Mouse (Mus musculus) adrenal gland, postnatal 4 days (tissue): Measurements from ENCODE around the gene Zfp536. TPM values are rescaled to one million over a fixed set of nuclear protein-coding genes. Genes with fewer than 3 reads are reported as not detected.
"Not testable (repeated sequence)": the region's sequence is repeated elsewhere in the genome, so short reads cannot be mapped to it uniquely, and the experiment has no call there.

Experiments used
- DNase-seq, 2 experiments: peaks; one replicate each; pipeline ENCODE4 v3.0.0; 2021 to 2022; ENCODE audit warnings: low spot score in 2 of 2, mixed read lengths in 2 of 2
- total RNA-seq, 2 experiments: library from RNA; stranded (reverse); gene quantifications; 2 replicates each; pipeline ENCODE4 v1.2.3; 2021

Zfp536 gene
- total RNA-seq, 2 experiments from 2014 or later, result 10.3 TPM

GRCm38 (mm10) chr7:37768310-37768940 is 5.0 kb downstream of the Zfp536 start:
- no peak for DNase-seq

GRCm38 (mm10) chr7:37758886-37759285 is 14.6 kb downstream of the Zfp536 start:
- DNase-seq, result no peak

- no peak for DNase-seq
These were observed 20.4 kb downstream of the Zfp536 start for GRCm38 (mm10) chr7:37753024-37753423.

DNA sequence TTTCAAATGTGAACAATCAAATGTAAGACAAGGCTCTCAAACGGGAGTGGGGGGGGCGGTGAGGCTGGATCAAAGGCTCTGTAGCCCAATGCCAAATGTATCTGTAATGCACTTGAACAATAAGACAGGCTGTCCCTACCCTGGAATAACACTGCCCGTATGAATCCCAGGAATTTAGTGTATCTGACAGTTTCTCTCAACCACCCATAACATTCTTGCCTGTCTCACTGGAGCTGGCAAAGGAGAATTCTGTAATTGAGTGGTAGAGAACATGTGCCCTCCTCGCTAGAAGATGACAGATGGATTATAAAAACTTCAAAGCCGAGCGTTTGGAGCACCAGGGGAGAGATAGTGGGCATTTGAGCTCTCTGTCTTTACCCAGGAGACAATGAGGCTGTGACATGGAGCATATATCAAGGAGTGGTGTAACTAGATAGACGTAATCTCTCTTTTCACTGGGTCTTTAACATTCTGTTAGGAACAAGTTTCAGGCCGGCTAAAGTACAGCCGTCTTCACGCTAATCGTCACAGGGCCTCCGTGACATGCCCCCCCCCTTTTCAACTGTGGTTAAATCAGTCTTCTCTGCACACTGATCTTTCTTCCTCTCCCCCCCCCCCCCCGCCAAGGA is 27.2 kb downstream of the Zfp536 start:
- DNase-seq, result no peak

- DNase-seq, result no peak
These were observed 30.1 kb downstream of the Zfp536 start for GRCm38 (mm10) chr7:37743350-37743749.

GRCm38 (mm10) chr7:37737191-37737590 is 36.2 kb downstream of the Zfp536 start:
- DNase-seq, result no peak

- DNase-seq, result no peak
These were observed 37.1 kb downstream of the Zfp536 start for GRCm38 (mm10) chr7:37736413-37736720.

- DNase-seq, result no peak
These were observed 37.6 kb downstream of the Zfp536 start for GRCm38 (mm10) chr7:37735707-37736412.

DNA sequence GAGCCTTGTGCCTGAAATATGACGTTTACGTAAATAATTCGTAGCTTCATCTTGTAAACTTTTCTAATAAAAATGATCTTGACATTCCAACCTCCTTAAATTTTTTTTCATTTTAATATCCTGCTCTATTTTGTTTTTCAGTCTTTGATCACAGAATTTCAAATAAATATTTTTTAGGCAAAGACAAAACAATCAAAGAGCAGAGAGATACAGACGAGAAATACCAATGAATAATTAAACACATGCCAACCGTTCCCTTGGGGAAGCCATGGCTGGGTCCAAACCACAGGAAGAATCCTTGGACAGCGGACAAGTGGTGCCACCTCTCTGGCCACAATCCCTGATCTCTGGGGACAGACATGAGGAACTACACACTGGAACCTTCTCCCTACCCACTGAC is 38.3 kb downstream of the Zfp536 start:
- DNase-seq, result no peak

DNA sequence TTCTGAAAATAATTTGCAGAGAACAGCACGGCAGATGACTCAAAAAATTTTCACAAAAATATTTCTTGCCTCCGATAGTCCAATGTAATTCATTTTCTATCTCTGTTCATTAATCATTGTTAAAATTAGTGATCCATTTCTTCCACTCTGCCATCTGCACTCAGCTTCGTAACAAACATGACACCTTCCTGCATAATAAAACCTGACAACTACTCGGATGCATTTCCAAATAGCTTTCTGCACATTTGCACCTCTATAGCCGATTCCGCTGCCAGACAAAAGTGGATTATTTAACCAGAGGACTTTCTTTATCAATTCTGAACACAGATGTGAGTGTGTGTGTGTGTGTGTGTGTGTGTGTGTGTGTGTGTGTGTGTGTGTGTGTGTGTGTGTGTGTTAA is 38.9 kb downstream of the Zfp536 start:
- DNase-seq, result no peak

DNA sequence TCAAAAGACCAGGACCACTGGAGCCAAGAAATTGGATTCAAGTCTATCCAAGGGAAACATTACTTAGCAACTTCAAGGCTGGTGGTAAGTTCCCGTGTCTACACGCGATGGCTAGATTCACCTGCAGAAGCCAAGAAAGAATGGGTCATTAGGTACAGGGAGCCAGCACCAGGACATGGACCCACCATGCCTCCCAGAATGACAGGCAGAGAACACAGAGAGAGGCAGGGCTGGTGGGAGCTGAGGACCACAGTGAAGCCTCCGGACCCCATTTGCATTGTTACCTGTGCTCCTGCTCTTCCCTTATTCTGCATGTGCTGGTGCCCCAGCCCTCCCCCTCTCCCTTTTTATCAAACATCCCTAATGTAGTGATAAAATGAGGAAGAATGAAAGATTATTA is 39.4 kb downstream of the Zfp536 start:
- DNase-seq, result no peak

DNA sequence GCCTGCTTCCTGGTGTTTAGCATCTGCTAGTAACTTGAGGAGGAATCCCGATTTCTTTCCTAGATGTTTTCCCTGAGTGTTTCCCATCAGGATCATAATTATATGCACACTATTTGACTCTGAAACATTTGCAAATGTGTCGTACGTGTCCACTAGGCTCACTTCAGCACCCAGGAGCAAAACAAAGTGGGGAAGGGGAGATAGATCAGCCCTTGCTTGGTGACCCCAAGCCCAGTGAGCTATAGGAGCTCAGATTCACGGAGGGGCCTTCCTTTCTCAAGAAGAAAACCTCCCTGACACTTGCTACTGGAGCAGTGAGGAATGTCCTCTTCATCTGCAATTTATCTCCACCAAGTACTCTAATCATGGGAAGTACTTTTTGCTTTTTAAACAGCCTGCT is 40.7 kb downstream of the Zfp536 start:
- no peak for DNase-seq

DNA sequence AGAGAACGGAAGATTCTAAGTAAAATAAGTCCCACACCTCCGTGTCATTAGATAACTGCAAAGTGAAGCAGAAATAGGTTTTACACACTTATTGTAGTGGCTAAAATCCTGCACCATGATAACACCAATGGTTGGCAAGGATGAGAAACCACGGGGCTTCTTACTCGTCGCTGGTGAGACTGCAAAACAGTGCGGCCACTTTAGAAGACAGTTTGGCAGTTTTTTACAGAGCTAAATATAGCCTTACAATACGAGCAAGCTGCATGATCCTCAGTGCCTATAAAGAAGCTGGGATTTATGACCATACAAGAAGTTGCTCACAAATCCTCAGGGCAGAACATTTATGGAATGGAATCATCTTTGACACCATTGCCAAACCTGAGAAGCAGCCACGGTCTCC is 45.7 kb downstream of the Zfp536 start:
- DNase-seq, result no peak

GRCm38 (mm10) chr7:37724002-37724790 is 49.2 kb downstream of the Zfp536 start:
- no peak for DNase-seq

DNA sequence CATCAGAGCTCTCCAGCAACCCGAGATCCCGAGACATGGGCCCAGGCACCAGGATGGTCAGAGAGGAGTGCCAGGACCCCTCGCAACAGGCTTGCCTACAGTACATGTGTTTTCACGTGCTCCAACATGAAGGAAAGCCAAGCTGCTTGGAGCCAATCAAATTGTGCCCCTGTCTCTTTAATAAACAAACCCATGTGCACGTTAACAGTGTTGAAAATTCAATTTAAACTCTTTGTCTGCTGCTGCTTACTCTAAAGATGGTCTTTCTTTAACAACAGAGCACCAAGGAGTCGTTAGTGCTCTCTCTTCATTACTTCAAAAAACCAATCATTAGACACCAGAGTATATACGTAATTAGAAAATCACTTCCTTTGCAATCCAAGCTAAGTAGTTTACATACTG is 50.2 kb downstream of the Zfp536 start:
- no peak for DNase-seq

DNA sequence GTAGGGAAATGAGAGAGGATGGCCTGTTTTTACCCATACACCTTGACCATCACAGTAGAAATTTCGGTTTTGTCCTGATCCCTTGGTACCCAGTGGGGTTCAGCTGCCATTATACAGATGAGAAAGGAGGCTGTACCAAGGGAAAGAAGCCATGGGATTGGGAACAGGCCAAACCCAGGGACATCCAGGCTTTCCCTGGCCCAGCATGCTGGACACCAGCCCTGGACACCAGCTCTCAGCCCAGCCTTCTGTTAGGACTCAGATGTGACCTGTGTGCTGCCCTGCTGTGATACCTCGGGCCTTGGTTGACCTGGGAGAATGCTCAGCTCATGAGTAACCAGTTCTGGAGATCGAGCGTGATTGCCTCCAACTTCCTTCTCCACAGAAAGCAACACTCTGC is 51.8 kb downstream of the Zfp536 start:
- no peak for DNase-seq

GRCm38 (mm10) chr7:37718671-37719402 is 54.6 kb downstream of the Zfp536 start:
- no peak for DNase-seq

GRCm38 (mm10) chr7:37717071-37717470 is 56.4 kb downstream of the Zfp536 start:
- DNase-seq, result no peak

- DNase-seq, result no peak
These were observed 56.8 kb downstream of the Zfp536 start for GRCm38 (mm10) chr7:37716626-37717025.

GRCm38 (mm10) chr7:37704464-37704863 is 69.0 kb downstream of the Zfp536 start:
- DNase-seq, result no peak

- DNase-seq, result not testable (repeated sequence)
These were observed 76.1 kb downstream of the Zfp536 start for GRCm38 (mm10) chr7:37697378-37697777.
